Mouse (Mus musculus) macrophage (primary cell): ENCODE measurements around the gene Ddx31. TPM values are rescaled to one million over a fixed set of nuclear protein-coding genes. Genes with fewer than 3 reads are reported as not detected.

Experiments
- H3K27ac ChIP-seq: fragments of 350-480 bp; formaldehyde crosslinking; 2 replicates; pipeline ENCODE4 v1.9.0; 2021
- H3K36me3 ChIP-seq: fragments of 350-480 bp; formaldehyde crosslinking; 2 replicates; pipeline ENCODE4 v1.9.0; 2021; ENCODE audit errors: inconsistent target
- H3K4me3 ChIP-seq: fragments of 350-480 bp; formaldehyde crosslinking; 2 replicates; pipeline ENCODE4 v1.9.0; 2021; ENCODE audit errors: inconsistent target
- H3K79me2 ChIP-seq: fragments of 350-480 bp; formaldehyde crosslinking; 2 replicates; pipeline ENCODE4 v1.9.0; 2021; ENCODE audit errors: inconsistent target
- WGBS: methylation state at CpG from one replicate; pipeline ENCODE4 v1.1.7; 2026; ENCODE audit warnings: inconsistent platforms; ENCODE audit not compliant: missing documents; 5-methylcytosine and 5-hydroxymethylcytosine counted together
- polyA plus RNA-seq: library from polyadenylated mRNA; stranded (reverse); fragments of 250-400 nt; gene quantifications from 3 replicates; pipeline ENCODE4 v1.2.4, GENCODE M21; 2018; ENCODE audit warnings: inconsistent platforms

Ddx31 gene
- polyA plus RNA-seq, 1 experiment from 2014 or later: 9.6 TPM

GRCm38 (mm10) chr2:28912039-28912700, 72.0 kb downstream of the Ddx31 start:
- Histone ChIP-seq H3K27ac (no peak overlapping the region), H3K4me3 (no peak overlapping the region), H3K36me3 (no peaks in the 10 kb centered on the region), H3K79me2 (no peaks in the 10 kb centered on the region)
- 15% methylated on average over 32 of the region's 33 CpGs for WGBS

DNA sequence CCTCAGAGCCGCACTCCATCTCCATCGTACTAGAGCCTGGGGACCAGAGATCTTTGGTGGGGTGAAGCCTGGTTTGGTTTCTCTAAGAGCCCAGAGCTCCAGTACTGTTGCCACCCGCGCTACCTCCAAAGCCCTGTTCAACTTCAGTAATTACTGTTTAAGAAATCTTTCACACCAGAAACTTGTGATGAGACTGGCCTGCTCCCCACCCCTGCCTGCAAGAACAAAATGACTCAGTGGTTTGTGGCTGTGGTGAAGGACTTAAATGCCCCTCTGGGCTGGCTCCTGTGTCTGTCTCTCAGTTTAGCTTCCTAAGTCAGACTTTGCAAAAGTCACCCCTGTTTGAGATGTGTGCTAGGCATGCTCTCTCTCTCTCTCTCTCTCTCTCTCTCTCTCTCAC, 72.8 kb downstream of the Ddx31 start:
- Histone ChIP-seq H3K27ac (no peak overlapping the region), H3K4me3 (no peak overlapping the region), H3K36me3 (no peaks in the 10 kb centered on the region), H3K79me2 (no peaks in the 10 kb centered on the region)
- 25% methylated on average over 4 of the region's 4 CpGs for WGBS

DNA sequence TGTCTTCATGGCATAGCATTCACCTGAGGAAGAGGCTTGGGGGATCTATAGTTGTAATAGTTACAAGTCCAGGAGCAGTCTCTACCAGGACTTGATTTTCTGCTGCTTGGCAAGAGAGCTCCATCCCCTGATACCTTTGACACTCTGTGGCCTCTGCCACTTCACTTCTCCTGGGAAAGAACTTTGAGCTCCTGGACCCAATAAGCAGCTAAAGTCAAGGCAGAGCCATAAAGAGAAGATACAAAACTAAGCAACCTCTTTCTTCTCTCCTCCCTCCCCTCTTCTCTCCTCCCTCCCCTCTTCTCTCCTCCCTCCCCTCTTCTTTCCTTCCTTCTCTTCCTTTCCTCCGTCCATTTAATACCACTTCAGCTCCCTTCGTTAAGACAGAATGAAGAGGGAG, 73.9 kb downstream of the Ddx31 start:
- Histone ChIP-seq H3K27ac (no peak overlapping the region), H3K4me3 (no peak overlapping the region), H3K36me3 (no peaks in the 10 kb centered on the region), H3K79me2 (no peaks in the 10 kb centered on the region)
- 25% methylated on average over 2 of the region's 2 CpGs for WGBS

- WGBS: 14% methylated on average over 21 of the region's 22 CpGs
- Histone ChIP-seq H3K36me3 (no peaks in the 10 kb centered on the region), H3K27ac (no peak overlapping the region), H3K79me2 (no peaks in the 10 kb centered on the region), H3K4me3 (no peak overlapping the region)
Measured at GRCm38 (mm10) chr2:28915104-28915738, 75.0 kb downstream of the Ddx31 start.

DNA sequence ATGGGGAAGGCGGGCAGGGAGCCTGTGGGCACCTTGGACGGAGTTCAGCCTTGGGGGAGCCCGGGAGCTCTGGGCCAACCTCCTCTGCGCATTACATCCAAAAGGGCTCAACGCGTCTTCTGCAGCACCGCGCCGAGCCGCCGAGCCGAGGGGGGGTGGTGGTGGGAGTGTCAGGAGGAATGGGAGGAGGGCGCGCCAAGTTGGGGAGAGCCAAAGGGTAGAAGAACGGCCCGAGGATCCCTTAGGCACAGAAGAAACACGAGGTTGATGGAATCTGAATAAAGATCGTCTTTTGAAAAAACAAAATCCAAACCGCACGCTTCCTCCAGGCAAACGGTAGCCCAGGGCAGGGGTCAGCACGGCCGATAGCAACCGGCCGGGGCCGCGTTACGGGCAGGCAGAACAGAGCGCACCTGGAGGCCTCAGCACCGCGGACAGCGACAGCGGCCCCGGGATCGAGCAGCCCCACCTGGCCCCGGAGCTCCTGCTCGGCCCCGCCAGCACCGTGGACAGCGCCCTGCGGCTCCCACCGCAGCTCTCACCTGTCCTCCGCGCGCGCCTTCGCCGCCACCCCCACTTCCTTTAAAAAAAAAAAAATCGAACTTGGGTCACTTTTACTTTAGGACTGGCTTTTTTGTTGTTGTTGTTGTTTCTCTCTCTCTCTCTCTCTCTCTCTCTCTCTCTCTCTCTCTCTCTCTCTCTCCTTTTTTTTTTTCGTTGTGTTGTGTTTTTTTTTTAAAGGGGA, 75.7 kb downstream of the Ddx31 start:
- WGBS: 3% methylated on average over 46 of the region's 50 CpGs
- Histone ChIP-seq H3K36me3 (no peaks in the 10 kb centered on the region), H3K27ac (no peak overlapping the region), H3K4me3 (no peak overlapping the region), H3K79me2 (no peaks in the 10 kb centered on the region)

DNA sequence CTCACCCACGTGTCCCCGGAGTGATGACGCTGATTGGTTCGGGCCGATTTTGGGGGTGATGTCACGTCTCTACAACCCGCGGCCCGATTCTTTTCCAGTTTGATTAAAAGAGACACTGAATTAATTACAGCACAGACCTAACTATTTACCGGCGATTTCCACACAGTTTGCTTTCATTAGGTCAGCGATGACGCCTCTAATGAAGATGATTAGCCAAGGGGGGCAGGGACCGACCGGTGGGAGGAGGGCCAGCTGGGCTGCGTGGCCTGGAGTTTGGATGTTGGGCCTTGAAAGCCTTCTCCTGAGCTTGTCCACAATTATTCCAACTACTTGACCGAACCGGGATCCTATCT, 76.3 kb downstream of the Ddx31 start, which contains the start of gene Barhl1:
Barhl1 (minus strand) TSS at position 156 of the 353 bp plus-strand sequence.
- 8% methylated on average over 18 of the region's 18 CpGs for WGBS
- no peaks in the 10 kb centered on the region for H3K79me2 ChIP-seq
- no peak within 1 kb of the TSS for H3K4me3 ChIP-seq
- H3K36me3 ChIP-seq: no peaks in the 10 kb centered on the region
- no peak within 1 kb of the TSS for H3K27ac ChIP-seq

DNA sequence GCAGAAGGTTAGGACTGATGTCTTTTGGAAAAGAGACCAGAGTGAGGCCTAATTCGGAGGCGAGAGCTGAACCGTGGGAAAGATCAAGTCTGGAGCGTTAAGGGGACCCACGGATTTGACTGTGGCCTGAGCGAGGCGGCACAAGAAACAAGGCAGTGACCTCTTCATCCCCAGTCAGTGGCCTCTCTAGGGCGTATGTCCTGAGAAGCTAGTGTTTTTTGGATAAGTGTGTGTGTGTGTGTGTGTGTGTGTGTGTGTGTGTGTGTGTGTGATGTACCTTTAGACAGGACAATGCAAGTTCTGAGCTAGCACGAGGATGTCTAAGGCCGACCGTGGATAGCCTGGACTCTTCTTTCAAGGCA, 76.9 kb downstream of the Ddx31 start:
- Histone ChIP-seq H3K4me3 (no peak overlapping the region), H3K27ac (no peak overlapping the region), H3K79me2 (no peaks in the 10 kb centered on the region), H3K36me3 (no peaks in the 10 kb centered on the region)
- WGBS: 9% methylated on average over 11 of the region's 11 CpGs

DNA sequence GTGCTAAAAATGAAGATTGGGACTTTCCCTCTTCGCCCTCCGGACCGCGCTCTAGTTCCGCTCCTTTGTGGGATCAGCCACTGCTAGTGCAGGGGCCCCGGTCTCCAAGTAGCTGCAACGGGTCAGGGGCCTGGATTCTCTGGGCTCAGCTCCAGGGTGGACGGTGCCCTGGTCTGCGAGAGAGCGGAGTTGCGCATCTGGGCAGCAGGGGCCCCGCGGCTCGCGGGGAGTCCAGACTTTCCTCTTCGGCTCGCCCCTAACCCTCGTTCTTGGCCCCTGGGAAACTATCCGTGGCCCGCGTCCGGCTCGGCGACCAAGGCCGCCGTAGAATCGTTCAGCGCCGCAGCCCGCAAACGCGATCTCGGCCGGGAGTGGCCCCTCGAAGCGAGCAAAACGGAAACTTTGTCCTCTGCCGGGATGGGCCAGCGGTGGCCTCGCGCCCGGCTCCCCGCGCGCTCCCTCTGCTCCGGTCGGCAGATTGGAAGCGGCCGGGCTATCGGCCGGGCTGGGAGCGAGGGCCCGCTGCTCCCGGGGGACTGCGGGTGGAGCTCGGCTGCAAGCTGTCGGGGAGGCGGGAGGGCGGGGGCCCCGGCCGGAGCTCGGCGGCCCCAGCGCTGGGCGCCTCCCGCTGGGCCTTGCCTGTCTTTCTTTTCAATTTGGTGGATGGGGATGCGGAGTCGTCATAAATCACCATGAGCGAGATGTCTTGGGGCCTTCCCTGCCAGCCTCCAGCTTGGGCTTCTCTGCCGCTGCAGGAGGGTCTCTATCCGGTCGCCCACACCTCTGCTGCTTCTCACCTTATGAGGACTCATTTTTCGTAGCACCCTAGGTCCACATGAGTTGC, 77.5 kb downstream of the Ddx31 start:
- H3K36me3 ChIP-seq: no peaks in the 10 kb centered on the region
- no peak overlapping the region for H3K27ac ChIP-seq
- H3K4me3 ChIP-seq: no peak overlapping the region
- WGBS: 4% methylated on average over 72 of the region's 73 CpGs
- no peaks in the 10 kb centered on the region for H3K79me2 ChIP-seq

- Histone ChIP-seq H3K79me2 (no peaks in the 10 kb centered on the region), H3K27ac (no peak overlapping the region), H3K4me3 (no peak overlapping the region), H3K36me3 (no peaks in the 10 kb centered on the region)
- 10% methylated on average over 3 of the region's 4 CpGs for WGBS
Measured at GRCm38 (mm10) chr2:28919001-28919400, 78.8 kb downstream of the Ddx31 start.

DNA sequence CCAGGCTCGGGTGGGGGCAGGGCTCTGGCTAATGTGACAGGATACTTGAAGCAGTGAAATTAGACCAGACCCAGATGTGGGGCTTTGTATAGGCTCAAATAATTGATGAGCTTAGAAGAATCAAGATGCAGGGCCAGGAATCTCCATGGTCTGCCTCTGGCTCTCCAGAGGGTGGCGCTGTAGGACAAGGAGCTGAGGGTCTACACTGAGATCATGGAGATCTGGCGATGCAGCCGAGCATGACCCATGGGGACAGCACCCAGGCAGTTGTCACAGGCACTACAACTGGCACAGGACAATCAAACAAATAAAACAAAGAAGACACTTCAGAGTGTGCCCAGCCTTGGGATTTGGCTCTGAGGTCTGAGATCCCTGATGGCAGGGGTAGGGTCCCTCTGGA, 83.7 kb downstream of the Ddx31 start:
- WGBS: 6% methylated on average over 4 of the region's 4 CpGs
- H3K4me3 ChIP-seq: no peak overlapping the region
- H3K79me2 ChIP-seq: no peaks in the 10 kb centered on the region
- no peaks in the 10 kb centered on the region for H3K36me3 ChIP-seq
- no peak overlapping the region for H3K27ac ChIP-seq

DNA sequence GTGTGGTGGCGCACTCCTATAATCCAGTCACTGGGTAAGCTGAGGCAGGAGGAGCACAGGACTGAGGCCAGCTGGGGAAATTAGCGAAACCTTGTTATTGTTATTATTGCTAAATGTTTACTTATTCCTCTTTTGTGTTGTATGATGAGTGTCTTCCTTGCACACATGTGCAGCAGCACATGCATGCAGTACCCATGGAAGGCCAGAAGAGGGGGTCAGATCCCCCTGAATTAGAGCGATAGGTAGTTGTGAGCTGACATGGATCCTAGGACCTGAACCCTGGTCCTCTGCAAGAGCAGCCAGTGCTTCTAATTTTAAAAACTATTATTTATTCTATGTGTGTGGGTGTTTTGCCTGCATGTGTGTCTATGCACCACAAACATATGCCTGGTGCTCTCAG, 90.4 kb downstream of the Ddx31 start:
- no peak overlapping the region for H3K27ac ChIP-seq
- H3K4me3 ChIP-seq: no peak overlapping the region
- no peaks in the 10 kb centered on the region for H3K79me2 ChIP-seq
- H3K36me3 ChIP-seq: no peaks in the 10 kb centered on the region
- WGBS: 100% methylated on average over 3 of the region's 3 CpGs

GRCm38 (mm10) chr2:28938997-28939396, 98.8 kb downstream of the Ddx31 start:
- H3K79me2 ChIP-seq: no peaks in the 10 kb centered on the region
- H3K4me3 ChIP-seq: no peak overlapping the region
- H3K36me3 ChIP-seq: no peaks in the 10 kb centered on the region
- WGBS: 51% methylated on average over 7 of the region's 7 CpGs
- H3K27ac ChIP-seq: no peak overlapping the region

DNA sequence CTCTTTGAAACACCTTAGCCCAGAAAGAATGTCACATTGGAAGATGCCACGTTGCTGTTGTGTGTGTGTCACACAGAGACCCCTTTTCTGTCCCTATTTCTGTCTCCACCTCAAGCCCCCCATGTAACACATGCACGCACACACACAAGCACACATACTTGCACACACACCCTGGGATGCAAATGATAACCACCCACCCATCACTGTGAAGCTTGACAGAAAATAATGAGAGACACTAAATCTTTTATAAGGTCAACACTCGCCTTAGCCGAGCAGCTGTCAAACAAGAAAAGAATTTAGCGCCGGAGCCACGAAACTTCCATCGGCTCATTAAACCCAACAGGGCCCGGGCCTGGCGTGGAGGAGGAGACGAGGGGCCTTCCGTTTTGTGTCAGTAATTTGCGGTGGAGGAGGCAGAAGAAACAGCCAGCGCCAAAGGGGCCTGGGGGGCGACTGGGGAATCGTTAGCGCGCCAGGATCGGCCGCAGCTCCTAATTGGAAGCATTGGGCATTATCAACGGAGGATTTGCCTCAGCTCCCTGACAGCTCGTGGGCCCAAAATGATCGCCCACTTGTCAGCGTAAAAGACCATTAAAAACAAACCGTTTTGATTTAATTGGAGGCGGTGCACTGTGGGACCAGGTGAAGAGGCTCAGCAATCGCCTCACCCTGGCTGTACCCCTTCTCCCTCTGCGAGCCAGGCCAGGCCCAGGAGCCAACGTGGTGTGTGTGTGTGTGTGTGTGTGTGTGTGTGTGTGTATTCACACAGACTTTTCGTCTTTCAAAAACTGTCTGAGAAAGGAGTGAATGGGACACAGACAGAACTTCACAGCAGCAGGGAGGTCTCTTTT, 103.7 kb downstream of the Ddx31 start:
- Histone ChIP-seq H3K79me2 (no peaks in the 10 kb centered on the region), H3K36me3 (no peaks in the 10 kb centered on the region), H3K4me3 (no peak overlapping the region), H3K27ac (no peak overlapping the region)
- WGBS: 78% methylated on average over 30 of the region's 30 CpGs

DNA sequence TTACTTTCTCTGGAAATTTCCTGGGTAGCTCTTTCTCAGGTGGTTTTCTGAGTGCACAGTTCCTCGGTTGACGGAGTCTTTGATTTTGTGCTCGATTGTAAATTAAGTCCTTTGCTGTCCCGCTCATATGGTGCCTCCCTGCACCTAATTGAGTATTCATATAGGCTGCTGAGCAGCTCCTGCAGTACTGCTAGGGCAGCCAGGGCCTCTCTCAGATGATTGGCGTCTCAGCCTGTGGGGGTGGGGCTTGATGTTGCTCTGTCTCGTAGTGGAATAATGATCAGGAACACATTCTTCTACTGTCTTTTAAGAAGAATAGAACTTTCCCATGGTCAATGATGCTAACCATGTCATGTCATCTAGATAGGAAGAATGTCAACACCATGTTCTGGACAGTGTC, 105.2 kb downstream of the Ddx31 start:
- no peaks in the 10 kb centered on the region for H3K79me2 ChIP-seq
- 77% methylated on average over 6 of the region's 6 CpGs for WGBS
- no peaks in the 10 kb centered on the region for H3K36me3 ChIP-seq
- H3K27ac ChIP-seq: no peak overlapping the region
- no peak overlapping the region for H3K4me3 ChIP-seq
